Mouse (Mus musculus) embryonic facial prominence, embryonic 11.5 days (tissue): ENCODE measurements around the gene Syt1. TPM values are rescaled to one million over a fixed set of nuclear protein-coding genes. Genes with fewer than 3 reads are reported as not detected.

Source experiments
- ATAC-seq: fragments of 200-750 bp; cut with Nextera tagmentation; replicated peaks from 2 replicates; pipeline ENCODE4 v1.8.0; 2017; ENCODE audit warnings: low read depth; ENCODE audit not compliant: insufficient number of reproducible peaks, low FRiP score, low TSS enrichment
- DNase-seq: peaks from one replicate; pipeline ENCODE4 v3.0.0-alpha.2; 2015; ENCODE audit warnings: low spot score
- H3K27ac ChIP-seq: fragments of 300-500 bp; sonication (generic); replicated peaks from 2 replicates; pipeline ENCODE4 v1.5.1; 2014; ENCODE audit warnings: mild to moderate bottlenecking, low read depth, low read length, control low read depth
- H3K27me3 ChIP-seq: fragments of 300-500 bp; sonication (generic); 2 replicates; pipeline ENCODE4 v1.6.1; 2014; ENCODE audit warnings: mild to moderate bottlenecking, low read length, moderate library complexity, mixed read lengths; ENCODE audit not compliant: control insufficient read depth, insufficient read depth
- H3K36me3 ChIP-seq: fragments of 300-500 bp; sonication (generic); replicated peaks from 2 replicates; pipeline ENCODE4 v1.6.1; 2014; ENCODE audit warnings: low read depth, mild to moderate bottlenecking, low read length, moderate library complexity, mixed read lengths; ENCODE audit not compliant: control insufficient read depth, insufficient read depth
- H3K4me1 ChIP-seq: fragments of 300-500 bp; sonication (generic); 2 replicates; pipeline ENCODE4 v1.6.1; 2014; ENCODE audit warnings: low read length, mixed read lengths; ENCODE audit not compliant: control insufficient read depth, insufficient read depth
- H3K4me2 ChIP-seq: fragments of 300-500 bp; sonication (generic); 2 replicates; pipeline ENCODE4 v1.6.1; 2014; ENCODE audit warnings: low read depth, mild to moderate bottlenecking, control low read depth, low read length, moderate library complexity
- H3K4me3 ChIP-seq: fragments of 300-500 bp; sonication (generic); 2 replicates; pipeline ENCODE4 v1.5.1; 2014; ENCODE audit warnings: low read depth, low read length, control low read depth
- H3K9ac ChIP-seq: fragments of 300-500 bp; sonication (generic); replicated peaks from 2 replicates; pipeline ENCODE4 v1.6.1; 2014; ENCODE audit warnings: mild to moderate bottlenecking, control low read depth, low read length
- H3K9me3 ChIP-seq: fragments of 300-500 bp; sonication (generic); replicated peaks from 2 replicates; pipeline ENCODE4 v1.6.1; 2016; ENCODE audit warnings: mild to moderate bottlenecking, low read length, inconsistent platforms, mixed read lengths; ENCODE audit not compliant: control insufficient read depth
- WGBS: fragments of 180-500 bp; shearing (Covaris S2); extraction: QIAGEN DNeasy Blood & Tissue Kit; methylation state at CpG from one replicate; pipeline ENCODE4 v1.1.7; 2014; 5-methylcytosine and 5-hydroxymethylcytosine counted together
- polyA plus RNA-seq: library from polyadenylated mRNA; unstranded; fragments of >200 nt; fragmentation: Nextera tagmentation; extraction: Ambion mirVana; gene quantifications from 2 replicates; pipeline ENCODE4 v1.2.1, GENCODE M21; 2014

The Syt1 gene
- polyA plus RNA-seq, 1 experiment from 2014 or later = 7.1 TPM

DNA sequence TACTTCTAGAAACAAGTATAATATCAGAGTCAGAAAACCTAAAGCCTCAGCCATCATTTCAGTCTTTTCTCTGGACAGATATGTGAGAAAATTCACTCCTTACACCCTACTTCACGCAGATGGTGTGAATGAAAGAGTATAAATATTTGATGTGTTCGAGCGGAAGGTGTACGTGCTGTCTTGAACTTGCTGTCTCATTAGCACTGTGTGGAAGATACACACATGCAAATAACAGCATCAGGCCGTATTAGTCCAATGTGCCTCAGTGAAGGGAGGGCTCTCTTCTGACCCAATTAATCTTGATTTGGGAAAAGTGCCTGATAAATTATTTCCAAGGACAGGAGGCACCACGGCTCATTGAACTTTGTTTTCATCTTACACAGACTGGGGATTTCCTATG is 154.8 kb downstream of the Syt1 start:
- ATAC-seq = no peak

DNA sequence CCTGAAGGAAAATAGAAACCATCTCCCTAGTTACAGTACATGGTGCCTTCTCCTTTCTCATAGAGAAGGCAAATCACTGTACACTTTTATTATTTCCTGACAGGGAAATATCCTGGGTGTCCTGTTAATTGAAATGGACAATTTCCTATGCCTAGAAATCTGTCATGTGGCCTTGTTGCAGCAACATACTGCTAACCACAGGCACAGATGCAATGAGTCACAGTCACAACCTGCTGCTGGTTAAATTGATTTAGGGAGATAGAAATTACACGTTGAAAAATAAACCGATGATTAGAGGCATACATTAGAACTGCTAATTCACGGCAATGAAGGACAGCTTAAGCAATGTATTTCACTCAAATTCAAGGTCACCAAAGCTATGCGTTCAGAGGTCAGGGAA is 158.0 kb downstream of the Syt1 start:
- ATAC-seq = no peak
- H3K36me3 ChIP-seq = no peaks in the 10 kb centered on the region
- 79% methylated on average over 4 of the region's 4 CpGs for WGBS

More for the DNA sequence above, 154.8 kb downstream of the Syt1 start:
- no peak overlapping the region for H3K4me2 ChIP-seq
- no peak overlapping the region for H3K27ac ChIP-seq
- no peak overlapping the region for H3K4me3 ChIP-seq
- no peaks in the 10 kb centered on the region for H3K36me3 ChIP-seq
- no peaks in the 10 kb centered on the region for H3K4me1 ChIP-seq
- H3K9ac ChIP-seq = no peak overlapping the region
- DNase-seq = no peak
- 91% methylated on average over 6 of the region's 6 CpGs for WGBS
- no peaks in the 10 kb centered on the region for H3K9me3 ChIP-seq
- no peaks in the 10 kb centered on the region for H3K27me3 ChIP-seq

GRCm38 (mm10) chr10:108837434-108837833 is 173.3 kb downstream of the Syt1 start:
- Histone ChIP-seq H3K9ac (no peak overlapping the region), H3K36me3 (no peaks in the 10 kb centered on the region), H3K4me1 (no peaks in the 10 kb centered on the region), H3K27ac (no peak overlapping the region), H3K9me3 (no peaks in the 10 kb centered on the region), H3K4me3 (no peak overlapping the region), H3K4me2 (no peak overlapping the region), H3K27me3 (no peaks in the 10 kb centered on the region)
- ATAC-seq = no peak
- DNase-seq = no peak
- 91% methylated on average over 1 of the region's 1 CpGs for WGBS

More for the DNA sequence above, 158.0 kb downstream of the Syt1 start:
- DNase-seq = no peak
- H3K9me3 ChIP-seq = no peaks in the 10 kb centered on the region
- no peak overlapping the region for H3K4me3 ChIP-seq
- no peaks in the 10 kb centered on the region for H3K4me1 ChIP-seq
- no peak overlapping the region for H3K4me2 ChIP-seq
- no peaks in the 10 kb centered on the region for H3K27me3 ChIP-seq
- no peak overlapping the region for H3K27ac ChIP-seq
- H3K9ac ChIP-seq = no peak overlapping the region

- H3K4me3 ChIP-seq = no peak overlapping the region
- no peak overlapping the region for H3K9ac ChIP-seq
- H3K9me3 ChIP-seq = no peaks in the 10 kb centered on the region
- no peak overlapping the region for H3K4me2 ChIP-seq
- H3K27me3 ChIP-seq = no peaks in the 10 kb centered on the region
- ATAC-seq (no peak), DNase-seq (no peak)
- no peak overlapping the region for H3K27ac ChIP-seq
- no peaks in the 10 kb centered on the region for H3K4me1 ChIP-seq
- no peaks in the 10 kb centered on the region for H3K36me3 ChIP-seq
- 87% methylated on average over 6 of the region's 6 CpGs for WGBS
These were observed 178.5 kb downstream of the Syt1 start for GRCm38 (mm10) chr10:108832248-108832647.

GRCm38 (mm10) chr10:108831801-108832200 is 179.0 kb downstream of the Syt1 start:
- Histone ChIP-seq H3K9ac (no peak overlapping the region), H3K27me3 (no peaks in the 10 kb centered on the region), H3K4me1 (no peaks in the 10 kb centered on the region), H3K4me2 (no peak overlapping the region), H3K36me3 (no peaks in the 10 kb centered on the region), H3K9me3 (no peaks in the 10 kb centered on the region), H3K27ac (no peak overlapping the region), H3K4me3 (no peak overlapping the region)
- DNase-seq (no peak), ATAC-seq (no peak)
- WGBS = 77% methylated on average over 6 of the region's 6 CpGs

DNA sequence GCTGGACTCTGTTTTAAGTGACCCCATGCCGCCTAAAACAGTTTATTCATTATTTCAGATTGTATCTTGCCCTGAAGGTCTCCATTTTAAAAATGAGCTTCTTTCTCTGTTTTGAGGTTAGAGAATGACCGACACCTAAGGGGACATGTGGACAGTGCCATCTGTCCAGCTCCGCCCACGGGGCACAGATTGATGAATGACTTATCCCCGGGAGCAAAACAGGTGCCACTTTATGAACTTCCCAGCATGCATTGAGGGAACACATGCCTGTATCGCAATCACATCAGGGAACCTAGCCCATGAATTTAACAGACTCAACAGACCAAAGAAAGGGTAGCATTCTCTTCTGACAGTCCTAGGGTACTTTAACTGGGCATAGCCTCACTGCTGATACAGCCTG is 188.5 kb downstream of the Syt1 start:
- Histone ChIP-seq H3K27ac (no peak overlapping the region), H3K9ac (no peak overlapping the region), H3K4me3 (no peak overlapping the region), H3K9me3 (no peaks in the 10 kb centered on the region), H3K4me1 (no peaks in the 10 kb centered on the region), H3K36me3 (no peaks in the 10 kb centered on the region), H3K4me2 (no peak overlapping the region), H3K27me3 (no peaks in the 10 kb centered on the region)
- 81% methylated on average over 6 of the region's 6 CpGs for WGBS
- ATAC-seq (no peak), DNase-seq (no peak)

DNA sequence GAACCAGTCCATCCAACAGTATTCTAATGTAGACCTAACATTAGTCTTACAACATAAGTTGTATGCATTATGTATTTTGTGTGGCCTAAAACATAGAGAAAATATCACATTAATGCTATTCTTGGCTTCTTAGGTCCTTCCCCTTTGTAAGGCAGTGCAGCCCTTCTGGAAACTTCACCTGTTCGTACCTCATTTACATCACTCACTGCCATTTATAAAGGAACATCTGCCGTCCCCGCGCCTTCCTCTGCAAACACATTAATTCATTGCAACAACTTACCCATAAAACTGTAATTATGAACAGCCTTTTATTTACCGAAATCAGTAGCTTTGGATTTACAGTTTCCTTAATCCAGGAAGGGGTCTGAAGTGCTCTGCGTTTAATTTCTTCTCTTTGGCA is 195.4 kb downstream of the Syt1 start:
- no peak for ATAC-seq
- DNase-seq = no peak
- Histone ChIP-seq H3K4me1 (no peaks in the 10 kb centered on the region), H3K4me2 (no peak overlapping the region), H3K27ac (no peak overlapping the region), H3K9me3 (no peaks in the 10 kb centered on the region), H3K36me3 (no peaks in the 10 kb centered on the region), H3K27me3 (no peaks in the 10 kb centered on the region), H3K9ac (no peak overlapping the region), H3K4me3 (no peak overlapping the region)
- WGBS = 91% methylated on average over 6 of the region's 6 CpGs

DNA sequence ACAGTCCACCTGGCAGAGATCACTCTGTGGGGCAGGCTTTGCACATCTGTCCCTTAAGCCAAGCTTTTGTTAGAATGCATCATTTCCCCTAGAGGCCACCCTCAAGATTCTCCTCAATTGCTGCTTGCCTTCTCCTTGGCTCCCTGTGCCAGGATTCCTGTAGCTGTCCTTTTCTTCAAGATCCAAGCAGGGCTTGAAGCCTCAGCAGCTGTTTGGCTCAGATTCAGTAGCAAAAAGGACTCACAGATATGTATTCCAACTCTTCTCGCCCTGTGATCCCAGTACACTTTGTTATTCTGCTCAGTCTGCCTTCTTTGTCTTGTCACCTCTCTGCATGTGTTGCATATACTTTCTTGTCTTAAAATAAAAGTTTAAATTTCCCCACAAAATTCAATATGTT is 206.4 kb downstream of the Syt1 start:
- no peak overlapping the region for H3K4me3 ChIP-seq
- no peaks in the 10 kb centered on the region for H3K9me3 ChIP-seq
- WGBS = 73% methylated on average over 1 of the region's 1 CpGs
- H3K27me3 ChIP-seq = no peaks in the 10 kb centered on the region
- H3K4me2 ChIP-seq = no peak overlapping the region
- ATAC-seq (no peak), DNase-seq (no peak)
- no peaks in the 10 kb centered on the region for H3K36me3 ChIP-seq
- no peak overlapping the region for H3K27ac ChIP-seq
- H3K4me1 ChIP-seq = no peaks in the 10 kb centered on the region
- H3K9ac ChIP-seq = no peak overlapping the region
